Mouse (Mus musculus) testis, adult 2 months (tissue): Measurements from ENCODE around the gene Spin1.
"Not testable (repeated sequence)": the region's sequence is repeated elsewhere in the genome, so short reads cannot be mapped to it uniquely, and the experiment has no call there.

ENCODE experiments used
- CTCF ChIP-seq: fragments of 200-500 bp; IDR thresholded peaks from 2 replicates; pipeline ENCODE4 v1.5.1; 2012; ENCODE audit warnings: low read depth, mild to moderate bottlenecking, inconsistent platforms, low read length, moderate library complexity; ENCODE audit not compliant: control insufficient read depth, insufficient read depth, insufficient replicate concordance
- POLR2A ChIP-seq: fragments of 200-500 bp; IDR thresholded peaks from 2 replicates; pipeline ENCODE4 v1.6.1; 2012; ENCODE audit warnings: low read depth, mild to moderate bottlenecking, inconsistent platforms, low read length, moderate library complexity; ENCODE audit not compliant: control insufficient read depth

GRCm38 (mm10) chr13:51114398-51114797, 13.7 kb downstream of the Spin1 start:
- TF ChIP-seq POLR2A, CTCF: not testable (repeated sequence)
